Mouse (Mus musculus) stomach, postnatal 0 days (tissue): ENCODE results near the gene C1ra.

Experiments
- CTCF ChIP-seq: IDR thresholded peaks from 2 replicates; pipeline ENCODE4 v1.5.1; 2016; ENCODE audit warnings: antibody characterized with exemption, low read depth, mild to moderate bottlenecking, moderate library complexity
- EP300 ChIP-seq: optimal IDR thresholded peaks from 2 replicates; pipeline ENCODE3; 2016; ENCODE audit warnings: antibody characterized with exemption

- TF ChIP-seq CTCF (no peak), EP300 (no peak)
Measured at GRCm38 (mm10) chr6:124471121-124471520, 41.1 kb upstream of the C1ra start.
